In genomic region chr4:105004649-105005048, GRCm38 (mm10) we compare ENCODE assay signal across 8 mouse cellular contexts.
DNase-seq lines count a peak whose midpoint lies in the region; ATAC-seq and TF ChIP-seq lines count a peak whose summit lies in the region.
"Not testable (repeated sequence)": the region's sequence is repeated elsewhere in the genome, so short reads cannot be mapped to it uniquely, and the experiment has no call there.

No protein-coding gene starts in this region.

- not testable (repeated sequence) for H3K27ac ChIP-seq in ES-E14 (ENCODE audit: insufficient read depth, low read depth, low read length, poor library complexity, severe bottlenecking); kidney, adult 2 months (ENCODE audit: insufficient read depth, low read depth, low read length); liver, embryonic 14.5 days; midbrain, postnatal 0 days (ENCODE audit: low read depth, low read length)

- H3K9me3 ChIP-seq in ES-E14 (ENCODE audit: control insufficient read depth, insufficient read depth, low read depth, low read length); liver, embryonic 14.5 days (ENCODE audit: control insufficient read depth, low read length); midbrain, postnatal 0 days (ENCODE audit: low read length): not testable (repeated sequence)

- not testable (repeated sequence) for H3K4me1 ChIP-seq in ES-E14 (ENCODE audit: control insufficient read depth in 2 of 2, insufficient read depth in 2 of 2, low read length in 2 of 2, poor library complexity in 1 of 2); kidney, adult 2 months (ENCODE audit: control insufficient read depth, insufficient read depth, low read length); liver, embryonic 14.5 days (replicated peaks; ENCODE audit: control insufficient read depth in 2 of 2, insufficient read depth in 2 of 2, low read length in 1 of 2); midbrain, postnatal 0 days (ENCODE audit: insufficient read depth, low read length)

- in situ Hi-C loops in ES-E14 (cut with MboI; ENCODE audit: low sequenced_read_pairs in 2 of 2, unreplicated experiment in 2 of 2), result not testable (repeated sequence)

- WGBS in kidney, adult 2 months, result 88% methylated on average over 12 of the region's 12 CpGs
- 74% methylated on average over 11 of the region's 12 CpGs for WGBS in liver, embryonic 14.5 days (ENCODE audit: insufficient replicate concordance)
- 92% methylated on average over 11 of the region's 12 CpGs for WGBS in midbrain, postnatal 0 days

- peak; percentile 62 for TF ChIP-seq CTCF in kidney, adult 2 months (conservative IDR thresholded peaks at IDR 0.05; ENCODE audit: insufficient read depth, insufficient read length, low read depth, low read length)
- peak; percentile 65 for TF ChIP-seq CTCF in liver, embryonic 14.5 days (IDR thresholded peaks at IDR 0.05; ENCODE audit: low read depth)
- TF ChIP-seq CTCF in midbrain, postnatal 0 days (IDR thresholded peaks at IDR 0.05), result peak; percentile 56

- peak; percentile 48 for DNase-seq in A20 (ENCODE audit: low read depth, low spot score)
- peak; percentile 24 for DNase-seq in ES-E14 (ENCODE audit: low read depth, low spot score)
- peak; percentile 5 for DNase-seq in adrenal gland, postnatal 14 days
- peak; percentile 22 for DNase-seq in heart, adult 11 months
- DNase-seq in kidney, adult 2 months, result peak; percentile 10
- DNase-seq in liver, embryonic 14.5 days (ENCODE audit: low read depth in 3 of 3, low spot score in 3 of 3); midbrain, postnatal 0 days (ENCODE audit: low spot score): not testable (repeated sequence)
- peak; percentile 41 for DNase-seq in testis, postnatal 14 days (ENCODE audit: low spot score)

- not testable (repeated sequence) for TF ChIP-seq POLR2A in kidney, adult 2 months (IDR thresholded peaks at IDR 0.05; ENCODE audit: low read depth, low read length)

- not testable (repeated sequence) for H3K4me2 ChIP-seq in liver, embryonic 14.5 days (ENCODE audit: low read depth); midbrain, postnatal 0 days (ENCODE audit: low read depth, low read length, poor library complexity, severe bottlenecking)

- not testable (repeated sequence) for H3K9ac ChIP-seq in ES-E14 (ENCODE audit: insufficient read depth, low read depth, low read length, poor library complexity, severe bottlenecking); liver, embryonic 14.5 days (replicated peaks); midbrain, postnatal 0 days (replicated peaks; ENCODE audit: low read length, poor library complexity, severe bottlenecking)

- not testable (repeated sequence) for ATAC-seq in liver, embryonic 14.5 days (ENCODE audit: insufficient read depth); midbrain, postnatal 0 days (ENCODE audit: low FRiP score)

- not testable (repeated sequence) for H3K27me3 ChIP-seq in kidney, adult 2 months (replicated peaks; ENCODE audit: control insufficient read depth, insufficient read depth, low read length); liver, embryonic 14.5 days (ENCODE audit: control insufficient read depth, insufficient read depth, low read length); midbrain, postnatal 0 days (ENCODE audit: insufficient read depth, low read length)

- TF ChIP-seq EP300 in liver, embryonic 14.5 days (IDR thresholded peaks at IDR 0.05; ENCODE audit: low read depth), result not testable (repeated sequence)

- not testable (repeated sequence) for H3K4me3 ChIP-seq in ES-E14 (ENCODE audit: insufficient read depth in 1 of 2, low read depth in 1 of 2, low read length in 2 of 2, poor library complexity in 1 of 2, severe bottlenecking in 1 of 2); kidney, adult 2 months (ENCODE audit: insufficient read depth, low read depth, low read length); liver, embryonic 14.5 days (ENCODE audit: insufficient read depth in 1 of 2, low read depth in 2 of 2, low read length in 2 of 2); midbrain, postnatal 0 days (ENCODE audit: low read depth, low read length)

- H3K36me3 ChIP-seq in ES-E14 (ENCODE audit: control insufficient read depth, insufficient read depth, low read length, poor library complexity, severe bottlenecking); kidney, adult 2 months (ENCODE audit: control insufficient read depth, insufficient read depth, low read length); liver, embryonic 14.5 days (replicated peaks; ENCODE audit: control insufficient read depth, insufficient read depth, low read depth); midbrain, postnatal 0 days (ENCODE audit: insufficient read depth, low read length): not testable (repeated sequence)
